Mouse (Mus musculus) limb, embryonic 12.5 days (tissue): Measurements from ENCODE around the gene Erbb2. TPM values are rescaled to one million over a fixed set of nuclear protein-coding genes. Genes with fewer than 3 reads are reported as not detected.

Source experiments
- ATAC-seq: fragments of 200-750 bp; cut with Nextera tagmentation; 2 replicates; pipeline ENCODE4 v1.8.0; 2017; ENCODE audit warnings: low read depth, moderate TSS enrichment; ENCODE audit not compliant: insufficient number of reproducible peaks, insufficient read depth, low FRiP score, low TSS enrichment
- H3K27ac ChIP-seq: fragments of 300-500 bp; sonication (generic); 2 replicates; pipeline ENCODE4 v1.5.1; 2016; ENCODE audit warnings: mild to moderate bottlenecking, moderate library complexity
- H3K27me3 ChIP-seq: fragments of 300-500 bp; sonication (generic); 2 replicates; pipeline ENCODE4 v1.6.1; 2016; ENCODE audit warnings: mild to moderate bottlenecking, moderate library complexity
- H3K36me3 ChIP-seq: fragments of 300-500 bp; sonication (generic); 2 replicates; pipeline ENCODE4 v1.6.1; 2016; ENCODE audit warnings: mild to moderate bottlenecking, moderate library complexity
- H3K4me1 ChIP-seq: fragments of 300-500 bp; sonication (generic); replicated peaks from 2 replicates; pipeline ENCODE4 v1.6.1; 2016
- H3K4me2 ChIP-seq: fragments of 300-500 bp; sonication (generic); 2 replicates; pipeline ENCODE4 v1.6.1; 2016; ENCODE audit warnings: mild to moderate bottlenecking, moderate library complexity
- H3K4me3 ChIP-seq: fragments of 300-500 bp; sonication (generic); replicated peaks from 2 replicates; pipeline ENCODE4 v1.5.1; 2016; ENCODE audit warnings: mild to moderate bottlenecking
- H3K9ac ChIP-seq: fragments of 300-500 bp; sonication (generic); replicated peaks from 2 replicates; pipeline ENCODE4 v1.6.1; 2016; ENCODE audit warnings: mild to moderate bottlenecking, moderate library complexity
- H3K9me3 ChIP-seq: fragments of 300-500 bp; sonication (generic); 2 replicates; pipeline ENCODE4 v1.6.1; 2016; ENCODE audit warnings: mild to moderate bottlenecking, moderate library complexity
- WGBS: fragments of 180-500 bp; shearing (Covaris S2); methylation state at CpG from one replicate; pipeline ENCODE4 v1.1.7; 2016; 5-methylcytosine and 5-hydroxymethylcytosine counted together
- polyA plus RNA-seq: library from polyadenylated mRNA; unstranded; fragments of >200 nt; fragmentation: Nextera tagmentation; extraction: Ambion mirVana; gene quantifications from 2 replicates; pipeline ENCODE4 v1.2.1, GENCODE M21; 2016

Erbb2 gene
- polyA plus RNA-seq, 1 experiment from 2014 or later = 40.8 TPM

GRCm38 (mm10) chr11:98458121-98458990 is 46.1 kb downstream of the Erbb2 start:
- Histone ChIP-seq H3K27me3 (peaks cover 39% of the 10 kb centered on the region), H3K9me3 (no peaks in the 10 kb centered on the region), H3K9ac (peak overlapping the region; percentile 66), H3K4me1 (peaks cover 18% of the 10 kb centered on the region), H3K36me3 (no peaks in the 10 kb centered on the region), H3K27ac (peak overlapping the region; percentile 45; the same call in 1 of the 2 replicates), H3K4me2 (peak overlapping the region; percentile 83), H3K4me3 (peak overlapping the region; percentile 61)
- 3% methylated on average over 28 of the region's 30 CpGs for WGBS
- peak; percentile 29; the same call in 1 of the 2 replicates for ATAC-seq

- peaks cover 18% of the 10 kb centered on the region for H3K4me1 ChIP-seq
- no peaks in the 10 kb centered on the region for H3K36me3 ChIP-seq
- no peaks in the 10 kb centered on the region for H3K9me3 ChIP-seq
- H3K9ac ChIP-seq = no peak overlapping the region
- peaks cover 44% of the 10 kb centered on the region for H3K27me3 ChIP-seq
- H3K27ac ChIP-seq = no peak overlapping the region
- H3K4me2 ChIP-seq = 0 out of 2 replicates have a peak overlapping the region, but pooled peaks have one; percentile 83
- ATAC-seq = no peak
- 12% methylated on average over 11 of the region's 11 CpGs for WGBS
- 0 out of 2 replicates have a peak overlapping the region, but pooled peaks have one; percentile 61 for H3K4me3 ChIP-seq
Observed at GRCm38 (mm10) chr11:98459071-98459741, 46.9 kb downstream of the Erbb2 start.

- Histone ChIP-seq H3K4me2 (no peak overlapping the region), H3K9ac (no peak overlapping the region), H3K9me3 (no peaks in the 10 kb centered on the region), H3K36me3 (no peaks in the 10 kb centered on the region), H3K4me1 (peaks cover 18% of the 10 kb centered on the region), H3K27ac (no peak overlapping the region), H3K4me3 (no peak overlapping the region), H3K27me3 (peaks cover 44% of the 10 kb centered on the region)
- WGBS = 82% methylated on average over 9 of the region's 9 CpGs
- no peak for ATAC-seq
Observed at GRCm38 (mm10) chr11:98459860-98460259, 47.6 kb downstream of the Erbb2 start.

GRCm38 (mm10) chr11:98461109-98461720 is 48.9 kb downstream of the Erbb2 start:
- Histone ChIP-seq H3K27me3 (peaks cover 44% of the 10 kb centered on the region), H3K4me1 (peaks cover 18% of the 10 kb centered on the region), H3K27ac (no peak overlapping the region), H3K9me3 (no peaks in the 10 kb centered on the region), H3K4me3 (no peak overlapping the region), H3K4me2 (no peak overlapping the region), H3K9ac (no peak overlapping the region), H3K36me3 (no peaks in the 10 kb centered on the region)
- 40% methylated on average over 6 of the region's 6 CpGs for WGBS
- ATAC-seq = no peak

GRCm38 (mm10) chr11:98462255-98462654 is 50.0 kb downstream of the Erbb2 start:
- 91% methylated on average over 6 of the region's 6 CpGs for WGBS
- no peaks in the 10 kb centered on the region for H3K36me3 ChIP-seq
- H3K27me3 ChIP-seq = peaks cover 44% of the 10 kb centered on the region
- H3K4me2 ChIP-seq = no peak overlapping the region
- H3K4me1 ChIP-seq = peaks cover 14% of the 10 kb centered on the region; the same call in 1 of the 2 replicates
- no peak overlapping the region for H3K27ac ChIP-seq
- no peak overlapping the region for H3K9ac ChIP-seq
- H3K4me3 ChIP-seq = no peak overlapping the region
- ATAC-seq = no peak
- no peaks in the 10 kb centered on the region for H3K9me3 ChIP-seq

- H3K27me3 ChIP-seq = peaks cover 36% of the 10 kb centered on the region
- H3K4me3 ChIP-seq = no peak overlapping the region
- no peak for ATAC-seq
- peaks cover 4% of the 10 kb centered on the region; the same call in 1 of the 2 replicates for H3K4me1 ChIP-seq
- H3K9ac ChIP-seq = no peak overlapping the region
- H3K27ac ChIP-seq = no peak overlapping the region
- WGBS = 87% methylated on average over 9 of the region's 9 CpGs
- H3K9me3 ChIP-seq = no peaks in the 10 kb centered on the region
- H3K4me2 ChIP-seq = no peak overlapping the region
- no peaks in the 10 kb centered on the region for H3K36me3 ChIP-seq
Observed at GRCm38 (mm10) chr11:98463911-98464310, 51.6 kb downstream of the Erbb2 start.

GRCm38 (mm10) chr11:98464516-98464915 is 52.2 kb downstream of the Erbb2 start:
- Histone ChIP-seq H3K9me3 (no peaks in the 10 kb centered on the region), H3K4me1 (no peaks in the 10 kb centered on the region), H3K27me3 (peaks cover 30% of the 10 kb centered on the region), H3K36me3 (no peaks in the 10 kb centered on the region), H3K4me2 (no peak overlapping the region), H3K9ac (no peak overlapping the region), H3K4me3 (no peak overlapping the region), H3K27ac (no peak overlapping the region)
- ATAC-seq = no peak
- 79% methylated on average over 6 of the region's 6 CpGs for WGBS

GRCm38 (mm10) chr11:98469761-98470714 is 57.8 kb downstream of the Erbb2 start:
- ATAC-seq = no peak
- H3K4me2 ChIP-seq = no peak overlapping the region
- H3K4me3 ChIP-seq = no peak overlapping the region
- no peaks in the 10 kb centered on the region for H3K4me1 ChIP-seq
- no peaks in the 10 kb centered on the region for H3K9me3 ChIP-seq
- H3K27ac ChIP-seq = no peak overlapping the region
- H3K9ac ChIP-seq = no peak overlapping the region
- peaks cover 12% of the 10 kb centered on the region for H3K27me3 ChIP-seq
- WGBS = 75% methylated on average over 22 of the region's 22 CpGs
- no peaks in the 10 kb centered on the region for H3K36me3 ChIP-seq

- ATAC-seq = no peak
- 77% methylated on average over 6 of the region's 6 CpGs for WGBS
- Histone ChIP-seq H3K4me3 (no peak overlapping the region), H3K9ac (no peak overlapping the region), H3K27me3 (peaks cover 12% of the 10 kb centered on the region), H3K4me1 (no peaks in the 10 kb centered on the region), H3K27ac (no peak overlapping the region), H3K4me2 (no peak overlapping the region), H3K36me3 (no peaks in the 10 kb centered on the region), H3K9me3 (no peaks in the 10 kb centered on the region)
Observed at GRCm38 (mm10) chr11:98470795-98471194, 58.5 kb downstream of the Erbb2 start.

- 62% methylated on average over 4 of the region's 4 CpGs for WGBS
- H3K27ac ChIP-seq = no peak overlapping the region
- H3K9ac ChIP-seq = no peak overlapping the region
- H3K27me3 ChIP-seq = peaks cover 9% of the 10 kb centered on the region
- no peaks in the 10 kb centered on the region for H3K36me3 ChIP-seq
- H3K4me1 ChIP-seq = no peaks in the 10 kb centered on the region
- ATAC-seq = no peak
- no peak overlapping the region for H3K4me3 ChIP-seq
- no peak overlapping the region for H3K4me2 ChIP-seq
- H3K9me3 ChIP-seq = no peaks in the 10 kb centered on the region
Observed at GRCm38 (mm10) chr11:98472696-98473095, 60.4 kb downstream of the Erbb2 start.
